Mouse (Mus musculus) lung, adult 2 months (tissue): ENCODE measurements at regions not wholly inside any gene's neighbourhood (a gene's known extent, or its start where the extent isn't known, plus 50 kb on each side); places are given as distances from the start of the nearest gene placed in this dataset.
A peak's percentile ranks its signal among the peaks of the same experiment; 100 is the strongest.

ENCODE experiments used
- CTCF ChIP-seq: fragments of 200-500 bp; IDR thresholded peaks from 2 replicates; pipeline ENCODE4 v1.5.1; 2011; ENCODE audit warnings: mild to moderate bottlenecking, low read length, control low read depth; ENCODE audit not compliant: insufficient read depth
- POLR2A ChIP-seq: fragments of 200-500 bp; IDR thresholded peaks from 2 replicates; pipeline ENCODE4 v1.6.1; 2011; ENCODE audit warnings: low read depth, mild to moderate bottlenecking, control low read depth, low read length, borderline replicate concordance; ENCODE audit errors: extremely low read depth

DNA sequence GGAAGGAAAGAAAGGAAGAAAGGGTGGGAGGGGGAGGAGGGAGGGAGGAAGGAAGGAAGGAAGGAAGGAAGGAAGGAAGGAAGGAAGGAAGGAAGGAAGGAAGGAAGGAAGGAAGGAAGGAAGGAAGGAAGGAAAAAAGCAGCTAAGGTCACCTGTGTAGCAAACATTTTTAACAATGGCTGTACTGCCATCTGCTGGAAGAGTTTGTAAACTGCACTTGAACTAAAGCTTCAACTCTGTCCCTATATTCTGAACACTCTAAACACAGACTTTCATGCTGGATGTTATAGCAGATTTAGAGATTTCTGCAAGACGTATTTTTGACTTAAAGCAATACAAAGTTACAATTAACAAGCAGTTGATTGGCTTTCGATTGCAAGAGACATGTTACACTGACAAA lies 90.3 kb upstream of the Dab2 start:
- TF ChIP-seq POLR2A (no peak), CTCF (peak; percentile 22; the same call in 1 of the 2 replicates)
